Mouse (Mus musculus) kidney, postnatal 0 days (tissue): ENCODE data around the gene Rbm43. TPM values are rescaled to one million over a fixed set of nuclear protein-coding genes. Genes with fewer than 3 reads are reported as not detected.

Source experiments
- ATAC-seq: fragments of 200-750 bp; cut with Nextera tagmentation; replicated peaks from 2 replicates; pipeline ENCODE4 v1.8.0; 2017; ENCODE audit warnings: low read depth, moderate number of reproducible peaks, moderate TSS enrichment, moderate library complexity; ENCODE audit not compliant: low FRiP score
- DNase-seq: peaks from one replicate; pipeline ENCODE4 v3.0.0-alpha.2; 2016; ENCODE audit warnings: low spot score
- H3K27ac ChIP-seq: fragments of 300-500 bp; sonication (generic); 2 replicates; pipeline ENCODE4 v1.5.1; 2014; ENCODE audit warnings: mild to moderate bottlenecking
- H3K27me3 ChIP-seq: fragments of 300-500 bp; sonication (generic); 2 replicates; pipeline ENCODE4 v1.6.1; 2014; ENCODE audit warnings: low read length, mixed read lengths; ENCODE audit not compliant: insufficient read depth
- H3K36me3 ChIP-seq: fragments of 300-500 bp; sonication (generic); 2 replicates; pipeline ENCODE4 v1.6.1; 2014; ENCODE audit warnings: low read length, mixed read lengths; ENCODE audit not compliant: insufficient read depth
- H3K4me1 ChIP-seq: fragments of 300-500 bp; sonication (generic); replicated peaks from 2 replicates; pipeline ENCODE4 v1.6.1; 2014; ENCODE audit warnings: antibody characterized with exemption, low read length, mixed read lengths; ENCODE audit not compliant: insufficient read depth
- H3K4me2 ChIP-seq: fragments of 300-500 bp; sonication (generic); 2 replicates; pipeline ENCODE4 v1.6.1; 2014; ENCODE audit warnings: mild to moderate bottlenecking, low read length, moderate library complexity, mixed read lengths
- H3K4me3 ChIP-seq: fragments of 300-500 bp; sonication (generic); replicated peaks from 2 replicates; pipeline ENCODE4 v1.5.1; 2014; ENCODE audit warnings: low read depth, low read length
- H3K9ac ChIP-seq: fragments of 300-500 bp; sonication (generic); 2 replicates; pipeline ENCODE4 v1.6.1; 2014; ENCODE audit warnings: low read depth, low read length
- H3K9me3 ChIP-seq: fragments of 300-500 bp; sonication (generic); replicated peaks from 2 replicates; pipeline ENCODE4 v1.6.1; 2016; ENCODE audit warnings: low read length, inconsistent platforms, mixed read lengths
- CTCF ChIP-seq: IDR thresholded peaks from 2 replicates; pipeline ENCODE4 v1.5.1; 2016; ENCODE audit warnings: antibody characterized with exemption, low read depth, mild to moderate bottlenecking, moderate library complexity
- WGBS: fragments of 180-500 bp; shearing (Covaris S2); extraction: QIAGEN DNeasy Blood & Tissue Kit; methylation state at CpG from one replicate; pipeline ENCODE4 v1.1.7; 2014; 5-methylcytosine and 5-hydroxymethylcytosine counted together
- polyA plus RNA-seq: library from polyadenylated mRNA; unstranded; fragments of >200 nt; fragmentation: Nextera tagmentation; extraction: Ambion mirVana; gene quantifications from 2 replicates; pipeline ENCODE4 v1.2.1, GENCODE M21; 2015

Gene Rbm43
- polyA plus RNA-seq, 1 experiment from 2014 or later, result 13.1 TPM

DNA sequence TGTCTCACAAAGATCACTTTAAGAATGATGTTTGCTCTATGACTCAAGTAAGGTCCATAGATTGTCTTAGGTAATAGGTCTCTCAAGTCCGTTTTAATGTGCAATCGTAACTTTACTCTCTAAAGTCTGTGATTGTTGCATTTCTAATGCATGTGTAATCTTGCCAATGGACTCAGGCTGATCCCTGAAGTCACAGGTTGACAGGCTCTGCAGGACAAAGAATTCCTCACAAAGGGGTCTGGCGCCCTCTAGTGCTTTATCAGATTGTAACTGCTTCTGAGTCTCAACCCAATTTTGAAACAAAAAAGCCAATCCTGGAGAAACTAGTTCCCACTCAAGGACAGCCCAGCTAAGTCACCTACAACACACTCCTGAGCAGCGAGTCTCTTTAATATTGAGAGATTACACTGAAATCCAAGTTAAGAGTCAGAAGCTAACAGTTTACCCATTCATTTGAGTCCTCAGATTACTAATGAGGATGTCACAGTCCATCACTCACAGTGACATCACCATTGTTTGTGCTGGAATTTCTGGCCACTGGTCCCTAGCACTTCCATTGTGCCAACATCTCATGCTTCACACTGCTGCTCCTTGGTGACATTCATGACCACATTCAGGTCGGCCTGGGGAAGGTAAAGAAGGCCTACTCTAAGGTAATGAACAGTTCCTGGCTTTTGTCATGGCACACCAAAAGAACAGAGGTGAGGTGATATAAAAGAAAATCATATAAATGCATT lies 19.9 kb downstream of the Rbm43 start:
- no peak overlapping the region for H3K4me2 ChIP-seq
- TF ChIP-seq CTCF, result peak; percentile 96
- no peaks in the 10 kb centered on the region for H3K36me3 ChIP-seq
- peaks cover 7% of the 10 kb centered on the region; the same call in 1 of the 2 replicates for H3K4me1 ChIP-seq
- no peak overlapping the region for H3K9ac ChIP-seq
- DNase-seq (peak; percentile 93), ATAC-seq (peak; percentile 65)
- H3K27ac ChIP-seq, result no peak overlapping the region
- no peaks in the 10 kb centered on the region for H3K9me3 ChIP-seq
- H3K4me3 ChIP-seq, result no peak overlapping the region
- 8% methylated on average over 5 of the region's 5 CpGs for WGBS
- H3K27me3 ChIP-seq, result no peaks in the 10 kb centered on the region

DNA sequence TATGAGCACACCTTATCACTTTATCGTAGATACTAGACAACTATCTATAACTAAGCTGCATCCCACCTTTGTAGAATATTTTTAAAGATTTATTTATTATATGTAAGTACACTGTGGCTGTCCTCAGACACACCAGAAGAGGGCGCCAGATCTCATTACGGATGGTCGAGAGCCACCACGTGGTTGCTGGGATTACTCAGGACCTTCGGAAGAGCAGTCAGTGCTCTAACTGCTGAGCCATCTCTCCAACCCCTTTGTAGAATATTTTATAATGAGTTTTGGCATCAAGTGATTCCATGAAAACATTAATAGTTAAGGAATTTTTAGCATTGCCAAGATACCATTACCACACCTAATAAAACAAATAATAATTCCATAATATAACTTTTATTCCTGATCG lies 20.4 kb downstream of the Rbm43 start:
- ATAC-seq (no peak), DNase-seq (no peak)
- WGBS, result 64% methylated on average over 7 of the region's 7 CpGs
- no peak for TF ChIP-seq CTCF
- Histone ChIP-seq H3K4me1 (peaks cover 7% of the 10 kb centered on the region; the same call in 1 of the 2 replicates), H3K36me3 (no peaks in the 10 kb centered on the region), H3K4me2 (no peak overlapping the region), H3K9ac (no peak overlapping the region), H3K9me3 (no peaks in the 10 kb centered on the region), H3K4me3 (no peak overlapping the region), H3K27me3 (no peaks in the 10 kb centered on the region), H3K27ac (no peak overlapping the region)

DNA sequence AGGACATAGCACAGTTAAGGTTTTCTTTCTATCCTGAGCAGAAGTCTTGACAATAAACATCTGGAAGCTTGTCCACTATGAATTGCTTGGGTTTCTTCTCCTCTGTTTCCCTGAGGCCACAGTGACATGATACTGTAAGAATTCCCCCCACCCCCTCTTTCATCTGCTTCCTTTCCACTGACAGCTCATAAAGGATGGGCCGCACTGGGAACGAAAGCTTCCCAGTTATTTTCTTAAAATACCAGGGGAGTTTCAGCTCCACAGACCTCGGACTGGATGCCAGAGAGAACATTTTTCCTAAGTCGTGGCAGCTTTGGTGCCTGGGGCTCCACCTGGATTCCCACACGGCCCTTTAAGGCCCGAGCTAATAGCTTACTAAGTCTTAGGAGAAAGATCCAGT lies 22.2 kb downstream of the Rbm43 start:
- Histone ChIP-seq H3K27ac (no peak overlapping the region), H3K4me2 (peak overlapping the region; percentile 9; the same call in 1 of the 2 replicates), H3K27me3 (no peaks in the 10 kb centered on the region), H3K9me3 (no peaks in the 10 kb centered on the region), H3K4me1 (peaks cover 7% of the 10 kb centered on the region; the same call in 1 of the 2 replicates), H3K9ac (no peak overlapping the region), H3K36me3 (no peaks in the 10 kb centered on the region), H3K4me3 (no peak overlapping the region)
- no peak for TF ChIP-seq CTCF
- WGBS, result 9% methylated on average over 6 of the region's 6 CpGs
- peak; percentile 88 for DNase-seq
- ATAC-seq, result 0 out of 2 replicates have a peak, but pooled peaks have one; percentile 53

GRCm38 (mm10) chr2:51911864-51912263 lies 23.1 kb downstream of the Rbm43 start:
- Histone ChIP-seq H3K9me3 (no peaks in the 10 kb centered on the region), H3K4me2 (no peak overlapping the region), H3K27me3 (no peaks in the 10 kb centered on the region), H3K27ac (no peak overlapping the region), H3K36me3 (no peaks in the 10 kb centered on the region), H3K9ac (no peak overlapping the region), H3K4me3 (no peak overlapping the region), H3K4me1 (peaks cover 7% of the 10 kb centered on the region; the same call in 1 of the 2 replicates)
- TF ChIP-seq CTCF, result no peak
- ATAC-seq (no peak), DNase-seq (peak; percentile 71)
- WGBS, result 26% methylated on average over 2 of the region's 2 CpGs

DNA sequence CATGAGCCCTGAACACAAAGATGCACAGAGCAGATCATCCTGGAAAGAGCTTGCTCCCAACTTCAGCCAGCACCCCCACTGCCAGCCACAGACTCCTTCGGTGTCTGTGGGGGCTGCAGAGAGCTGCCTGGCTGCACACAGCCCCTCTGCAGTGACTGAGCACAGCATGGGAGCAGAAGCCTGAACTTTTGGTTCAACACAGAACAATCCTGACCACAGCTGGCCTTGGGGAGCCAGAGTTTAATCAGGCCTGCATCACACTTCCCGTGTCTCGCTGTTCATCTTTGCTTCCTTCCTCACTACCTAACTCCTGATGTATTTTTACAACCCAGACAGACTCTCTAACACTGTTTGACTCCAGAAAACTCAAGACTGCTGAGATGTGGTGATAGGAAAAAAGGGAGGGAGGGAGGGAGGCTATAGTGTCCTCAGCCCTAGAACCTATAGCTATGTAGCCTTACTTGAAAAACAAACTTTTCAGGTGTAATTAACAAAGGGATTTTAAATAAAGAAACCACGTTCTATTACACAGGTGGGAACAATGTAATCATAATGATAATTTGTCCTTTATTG lies 27.3 kb downstream of the Rbm43 start:
- WGBS, result 47% methylated on average over 4 of the region's 4 CpGs
- peak; percentile 10 for DNase-seq
- no peak for TF ChIP-seq CTCF
- no peaks in the 10 kb centered on the region for H3K36me3 ChIP-seq
- no peak for ATAC-seq
- H3K4me2 ChIP-seq, result no peak overlapping the region
- H3K9me3 ChIP-seq, result no peaks in the 10 kb centered on the region
- no peak overlapping the region for H3K4me3 ChIP-seq
- H3K27me3 ChIP-seq, result no peaks in the 10 kb centered on the region
- H3K4me1 ChIP-seq, result 0 out of 2 replicates have a peak, but pooled peaks cover 7% of the 10 kb centered on the region
- no peak overlapping the region for H3K9ac ChIP-seq
- no peak overlapping the region for H3K27ac ChIP-seq

- ATAC-seq, result no peak
- Histone ChIP-seq H3K4me2 (no peak overlapping the region), H3K27me3 (no peaks in the 10 kb centered on the region), H3K9me3 (no peaks in the 10 kb centered on the region), H3K4me3 (no peak overlapping the region), H3K9ac (no peak overlapping the region), H3K36me3 (no peaks in the 10 kb centered on the region), H3K4me1 (no peaks in the 10 kb centered on the region), H3K27ac (no peak overlapping the region)
- WGBS, result 49% methylated on average over 8 of the region's 8 CpGs
- no peak for TF ChIP-seq CTCF
- no peak for DNase-seq
Observed at GRCm38 (mm10) chr2:51905637-51906036, 29.3 kb downstream of the Rbm43 start.
